Mouse (Mus musculus) brain, embryonic 14.5 days (tissue): ENCODE data around the gene Prune2. TPM values are rescaled to one million over a fixed set of nuclear protein-coding genes. Genes with fewer than 3 reads are reported as not detected.
A peak's percentile ranks its signal among the peaks of the same experiment; 100 is the strongest.

Experiments
- DNase-seq: peaks from one replicate; pipeline ENCODE4 v3.0.0-alpha.2; 2011; ENCODE audit warnings: low read depth
- CTCF ChIP-seq: fragments of 200-500 bp; IDR thresholded peaks from 2 replicates; pipeline ENCODE4 v1.5.1; 2012; ENCODE audit warnings: inconsistent platforms, mild to moderate bottlenecking, moderate library complexity, borderline replicate concordance; ENCODE audit not compliant: insufficient read depth, insufficient read length; ENCODE audit errors: extremely low read depth
- POLR2A ChIP-seq: fragments of 200-500 bp; IDR thresholded peaks from 2 replicates; pipeline ENCODE4 v1.6.1; 2012; ENCODE audit warnings: mild to moderate bottlenecking, inconsistent platforms, borderline replicate concordance; ENCODE audit not compliant: poor library complexity, insufficient read depth, insufficient read length, severe bottlenecking; ENCODE audit errors: extremely low read depth
- polyA plus RNA-seq: library from polyadenylated mRNA; depleted of rRNA; stranded (reverse); fragments of >200 nt; gene quantifications from 2 replicates; pipeline ENCODE4 v1.2.3, GENCODE M21; 2012

The Prune2 gene
- polyA plus RNA-seq, 1 experiment, result 7.0 TPM

DNA sequence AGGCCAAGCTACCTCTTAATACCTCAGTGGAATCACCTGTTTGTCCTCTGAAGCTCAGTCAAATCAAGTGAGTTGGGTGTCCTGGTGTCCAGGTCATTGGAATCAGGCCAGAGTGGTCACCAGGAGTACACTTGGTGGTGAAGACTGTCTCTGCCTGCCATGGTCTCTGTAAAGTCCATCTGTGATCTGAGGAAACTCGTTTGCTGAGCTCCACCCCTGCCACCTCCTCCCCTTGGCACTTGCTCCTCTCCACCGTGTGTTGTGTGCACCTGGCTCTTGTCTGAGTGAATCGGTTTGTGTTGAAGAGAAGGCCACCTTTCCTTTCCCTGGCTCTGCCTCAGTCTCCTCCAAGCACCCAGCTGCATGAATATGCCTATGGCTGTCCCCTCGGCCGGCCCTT lies 238.8 kb downstream of the Prune2 start:
- DNase-seq, result no peak
- TF ChIP-seq CTCF (no peak), POLR2A (no peak)

- TF ChIP-seq POLR2A, result no peak
- no peak for TF ChIP-seq CTCF
- peak; percentile 11 for DNase-seq
Observed at GRCm38 (mm10) chr19:17199059-17199458, 243.1 kb downstream of the Prune2 start.

- no peak for TF ChIP-seq CTCF
- TF ChIP-seq POLR2A, result no peak
- DNase-seq, result peak; percentile 5
Observed at GRCm38 (mm10) chr19:17207141-17207540, 251.2 kb downstream of the Prune2 start.

DNA sequence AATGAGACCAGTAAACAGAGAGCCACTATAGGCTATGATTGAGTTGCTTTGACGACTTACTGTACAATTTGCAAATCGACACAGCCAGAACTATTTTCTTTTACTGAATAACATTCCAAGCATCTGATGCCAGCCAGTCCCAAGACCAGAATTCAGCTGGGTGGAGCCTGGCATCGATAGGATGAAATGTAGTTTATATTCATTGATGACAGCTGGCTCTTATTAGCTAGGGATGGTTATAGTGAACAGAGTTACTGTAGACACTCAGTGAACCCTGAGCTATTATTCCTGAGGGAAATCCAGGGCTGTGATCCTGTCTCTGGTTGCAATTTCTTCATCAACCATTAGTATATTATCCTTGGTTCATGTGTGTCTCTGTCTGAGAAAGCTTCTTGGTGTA lies 254.6 kb downstream of the Prune2 start:
- TF ChIP-seq POLR2A (no peak), CTCF (no peak)
- DNase-seq, result no peak

DNA sequence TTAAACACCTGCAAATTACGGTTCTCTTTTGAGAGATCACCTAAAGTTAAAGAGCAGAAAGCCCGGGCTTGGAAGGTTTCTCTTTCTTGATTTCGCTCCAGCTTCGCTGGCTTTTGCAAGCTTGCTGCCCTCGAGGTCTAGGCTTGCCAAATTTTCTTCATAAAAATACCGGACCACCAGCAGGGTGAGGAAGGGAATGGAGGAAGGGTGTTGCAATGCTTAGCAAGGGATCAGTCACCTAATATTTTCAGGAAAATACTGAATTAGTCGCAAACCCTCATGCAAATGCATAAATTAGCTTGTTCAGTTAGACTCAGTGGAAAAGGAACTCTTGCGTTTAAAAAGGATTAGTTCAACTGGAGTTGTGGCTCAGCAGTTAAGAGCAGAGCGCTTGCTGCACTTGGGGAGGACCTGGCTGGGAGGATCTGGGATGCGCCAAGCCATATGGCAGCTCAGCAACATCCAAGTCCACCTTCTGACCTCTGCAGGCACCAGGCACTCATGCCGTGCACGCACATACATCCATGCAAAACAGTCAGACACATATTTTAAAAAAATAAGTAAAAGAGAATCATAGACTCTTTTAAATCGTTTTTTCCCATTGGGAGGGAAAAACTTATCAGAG lies 259.1 kb downstream of the Prune2 start:
- DNase-seq, result peak; percentile 8

DNA sequence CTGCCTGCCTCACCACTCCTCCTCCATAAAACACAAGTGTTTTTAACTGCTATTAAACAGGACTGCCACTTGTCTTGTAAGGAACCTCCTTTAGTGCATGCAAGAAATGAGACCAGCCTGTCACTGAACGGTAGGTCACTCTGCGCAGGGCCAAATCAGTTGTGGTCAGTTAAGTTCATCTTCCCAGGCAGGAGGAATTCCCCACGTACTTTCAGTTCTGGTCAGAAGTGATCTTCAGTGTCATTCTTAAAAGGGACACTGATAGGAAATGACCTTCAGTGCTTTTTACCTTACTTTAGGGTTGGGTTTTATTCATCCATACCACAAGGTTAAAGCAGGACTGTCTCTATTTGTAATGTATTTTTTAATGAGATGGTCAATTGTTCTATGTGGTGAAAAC lies 262.3 kb downstream of the Prune2 start:
- TF ChIP-seq CTCF, result no peak
- no peak for DNase-seq

More for the DNA sequence above, 259.1 kb downstream of the Prune2 start:
- TF ChIP-seq CTCF (no peak), POLR2A (no peak)

DNA sequence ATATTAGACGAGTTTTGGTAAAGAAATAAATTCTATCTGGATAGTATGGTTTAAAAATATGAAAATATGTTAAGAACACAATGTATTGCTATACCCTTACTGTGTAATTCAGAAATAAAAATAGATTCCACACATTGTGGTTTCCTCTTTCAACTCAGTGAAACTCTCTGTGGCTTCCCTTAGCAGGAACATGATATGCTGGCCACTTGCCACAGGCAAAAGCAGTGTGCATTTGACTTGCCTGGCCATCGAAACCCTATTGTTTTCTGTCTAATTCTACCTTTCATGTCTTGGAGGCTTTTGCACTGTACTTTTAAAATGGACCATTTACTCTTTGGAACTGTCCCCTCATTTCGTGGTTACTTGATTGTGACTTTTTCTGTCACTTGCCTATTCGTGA lies 267.9 kb downstream of the Prune2 start:
- DNase-seq, result no peak
- TF ChIP-seq POLR2A (no peak), CTCF (no peak)

DNA sequence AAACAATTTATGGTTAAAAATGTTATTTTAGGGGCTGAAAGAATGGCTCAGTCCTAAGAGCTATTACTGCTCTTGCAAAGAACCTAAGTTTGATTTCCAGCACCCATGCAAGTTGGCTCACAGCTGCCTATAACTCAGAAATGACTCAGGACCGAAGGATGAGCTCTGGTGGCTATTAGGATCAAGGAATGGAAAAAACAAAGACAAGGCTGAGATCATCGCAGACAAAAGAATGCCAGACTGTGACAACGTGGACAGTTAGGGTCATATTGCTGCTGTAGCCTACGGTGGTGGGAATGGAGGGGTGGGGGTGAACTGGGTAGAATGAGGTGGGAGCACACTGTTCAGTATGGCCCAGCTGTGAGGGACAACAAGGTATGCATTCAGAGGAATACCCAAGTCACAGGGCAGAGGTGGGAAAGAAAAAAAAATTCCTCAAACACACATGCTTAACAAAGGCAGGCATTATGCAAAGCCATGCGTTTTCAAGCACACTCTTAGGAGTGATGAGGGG lies 269.7 kb downstream of the Prune2 start:
- TF ChIP-seq POLR2A (no peak), CTCF (no peak)
- DNase-seq, result no peak

GRCm38 (mm10) chr19:17226096-17226495 lies 270.2 kb downstream of the Prune2 start:
- no peak for TF ChIP-seq CTCF
- no peak for TF ChIP-seq POLR2A
- no peak for DNase-seq

GRCm38 (mm10) chr19:17230013-17230412 lies 274.1 kb downstream of the Prune2 start:
- TF ChIP-seq POLR2A (no peak), CTCF (no peak)
- DNase-seq, result no peak

- no peak for DNase-seq
- no peak for TF ChIP-seq CTCF
- no peak for TF ChIP-seq POLR2A
Observed at GRCm38 (mm10) chr19:17238471-17238870, 282.6 kb downstream of the Prune2 start.

DNA sequence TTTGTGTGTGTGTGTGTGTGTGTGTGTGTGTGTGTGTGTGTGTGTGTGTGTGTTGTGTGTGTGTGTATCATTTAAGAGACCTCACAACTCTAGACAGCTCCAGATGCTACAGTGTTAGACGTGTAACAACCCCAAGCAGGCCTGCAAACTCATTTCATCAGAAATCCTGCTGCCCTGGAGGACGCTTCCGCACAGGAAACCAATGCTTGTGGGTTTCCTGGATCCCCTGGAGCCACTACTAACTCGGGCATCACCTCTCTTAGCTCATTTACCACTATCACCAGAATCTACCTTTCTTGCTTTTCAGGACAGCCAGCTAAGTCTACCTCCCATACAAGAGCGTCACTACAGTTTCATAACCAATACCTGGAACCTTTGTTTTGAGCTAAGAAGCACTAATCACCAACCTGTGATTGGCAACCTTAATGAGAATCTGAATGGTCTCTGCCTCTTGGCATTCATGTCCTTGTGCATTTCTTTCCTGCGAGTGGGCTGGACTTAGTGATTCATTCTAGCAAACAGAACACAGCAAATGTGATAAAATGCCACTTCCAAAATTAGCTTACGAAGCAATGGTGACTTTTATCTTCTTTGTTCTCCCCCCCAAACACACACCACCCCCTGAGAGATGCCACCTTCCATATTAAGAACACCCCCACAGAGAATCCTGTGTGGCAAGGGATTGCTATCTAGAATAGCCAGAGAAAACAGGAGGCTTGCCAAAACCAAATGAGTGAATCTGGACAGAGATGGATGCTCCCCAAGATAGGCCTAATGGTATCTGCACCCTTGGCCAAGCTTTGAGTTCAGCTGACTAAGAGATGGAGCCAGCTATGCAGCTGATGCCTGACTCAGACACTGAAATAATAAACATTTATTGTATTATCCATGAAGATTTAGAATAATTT lies 284.5 kb downstream of the Prune2 start:
- no peak for TF ChIP-seq POLR2A
- DNase-seq, result no peak

GRCm38 (mm10) chr19:17241206-17241605 lies 285.3 kb downstream of the Prune2 start:
- TF ChIP-seq POLR2A, result no peak
- TF ChIP-seq CTCF, result no peak
- no peak for DNase-seq
